Mouse (Mus musculus) small intestine, adult 2 months (tissue): Measurements from ENCODE around the gene Lrch4. TPM values are rescaled to one million over a fixed set of nuclear protein-coding genes. Genes with fewer than 3 reads are reported as not detected.
A peak's percentile ranks its signal among the peaks of the same experiment; 100 is the strongest.

Experiments used
- H3K27ac ChIP-seq: fragments of 200-500 bp; 2 replicates; pipeline ENCODE4 v1.5.1; 2012; ENCODE audit warnings: low read depth, low read length, control low read depth, inconsistent platforms; ENCODE audit not compliant: insufficient read depth
- H3K27me3 ChIP-seq: fragments of 200-500 bp; 2 replicates; pipeline ENCODE4 v1.6.1; 2012; ENCODE audit warnings: mild to moderate bottlenecking, moderate library complexity, low read length, inconsistent platforms; ENCODE audit not compliant: control insufficient read depth, insufficient read depth
- H3K36me3 ChIP-seq: fragments of 200-500 bp; 2 replicates; pipeline ENCODE4 v1.6.1; 2012; ENCODE audit warnings: mild to moderate bottlenecking, low read length, control low read depth, inconsistent platforms; ENCODE audit not compliant: control insufficient read depth, insufficient read depth
- H3K4me1 ChIP-seq: fragments of 200-500 bp; 2 replicates; pipeline ENCODE4 v1.6.1; 2012; ENCODE audit warnings: low read length, inconsistent platforms, mixed read lengths; ENCODE audit not compliant: control insufficient read depth, insufficient read depth, insufficient read length
- H3K4me3 ChIP-seq: fragments of 200-500 bp; 2 replicates; pipeline ENCODE4 v1.5.1; 2012; ENCODE audit warnings: low read depth, mild to moderate bottlenecking, control low read depth, inconsistent platforms, low read length, moderate library complexity
- CTCF ChIP-seq: fragments of 200-500 bp; IDR thresholded peaks from 2 replicates; pipeline ENCODE4 v1.5.1; 2012; ENCODE audit warnings: low read depth, mild to moderate bottlenecking, control low read depth, inconsistent platforms, low read length, moderate library complexity, mixed read lengths; ENCODE audit not compliant: insufficient replicate concordance, insufficient read length; ENCODE audit errors: extremely low read depth
- POLR2A ChIP-seq: fragments of 200-500 bp; IDR thresholded peaks from 2 replicates; pipeline ENCODE4 v1.6.1; 2012; ENCODE audit warnings: low read depth, mild to moderate bottlenecking, control low read depth, inconsistent platforms, low read length, moderate library complexity
- WGBS: fragments of 180-500 bp; shearing (Covaris S2); methylation state at CpG from one replicate; pipeline ENCODE4 v1.1.7; 2018; 5-methylcytosine and 5-hydroxymethylcytosine counted together
- polyA plus RNA-seq: library from polyadenylated mRNA; depleted of rRNA; stranded (reverse); fragments of >200 nt; gene quantifications from 2 replicates; pipeline ENCODE4 v1.2.3, GENCODE M21; 2012; rRNA removed

Lrch4 gene
- polyA plus RNA-seq, 1 experiment = 54.1 TPM

DNA sequence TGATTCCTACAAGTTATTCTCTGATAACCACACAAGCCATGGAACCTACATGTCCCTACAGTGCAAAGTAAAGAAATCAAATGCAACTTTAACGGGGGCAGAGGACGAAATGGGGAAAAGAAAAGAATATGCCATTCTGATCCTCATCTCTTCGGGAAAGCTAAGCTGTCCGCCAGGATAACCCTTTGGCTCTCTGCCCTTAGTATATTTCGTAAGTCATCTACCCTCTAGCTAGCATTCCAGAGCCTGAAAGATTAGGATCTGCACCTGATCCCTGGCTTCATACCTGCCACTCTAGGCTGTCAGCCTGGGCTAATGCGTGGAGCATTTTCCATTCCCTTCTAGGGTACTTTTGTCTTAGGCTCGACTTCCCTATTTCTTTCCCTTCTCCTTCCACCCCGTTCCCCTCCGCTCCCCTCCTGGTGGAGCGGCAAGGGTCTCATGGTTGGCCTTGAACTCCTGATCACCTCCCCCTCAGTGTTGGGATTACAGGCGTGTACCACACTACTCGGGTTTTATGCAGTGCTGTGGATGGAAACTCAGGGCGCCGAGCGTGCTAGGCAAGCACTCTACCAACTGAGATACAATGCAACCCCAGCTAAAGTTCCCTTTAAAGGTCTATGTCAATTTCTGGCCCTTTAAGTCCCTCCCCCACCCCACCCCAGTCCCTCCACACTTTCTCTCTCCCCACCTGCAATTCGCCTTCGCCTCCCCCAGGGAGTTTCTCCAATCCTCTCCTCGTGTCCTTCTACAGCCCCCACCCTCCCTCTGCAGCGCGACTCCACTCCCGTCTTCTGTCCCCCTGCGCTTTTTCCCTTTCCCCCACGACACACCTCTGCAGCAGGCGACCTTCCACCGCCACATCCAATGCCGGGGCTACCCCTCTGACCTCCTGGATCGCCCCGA lies 54.7 kb downstream of the Lrch4 start:
- no peaks in the 10 kb centered on the region for H3K27me3 ChIP-seq
- no peak for TF ChIP-seq POLR2A
- no peak for TF ChIP-seq CTCF

DNA sequence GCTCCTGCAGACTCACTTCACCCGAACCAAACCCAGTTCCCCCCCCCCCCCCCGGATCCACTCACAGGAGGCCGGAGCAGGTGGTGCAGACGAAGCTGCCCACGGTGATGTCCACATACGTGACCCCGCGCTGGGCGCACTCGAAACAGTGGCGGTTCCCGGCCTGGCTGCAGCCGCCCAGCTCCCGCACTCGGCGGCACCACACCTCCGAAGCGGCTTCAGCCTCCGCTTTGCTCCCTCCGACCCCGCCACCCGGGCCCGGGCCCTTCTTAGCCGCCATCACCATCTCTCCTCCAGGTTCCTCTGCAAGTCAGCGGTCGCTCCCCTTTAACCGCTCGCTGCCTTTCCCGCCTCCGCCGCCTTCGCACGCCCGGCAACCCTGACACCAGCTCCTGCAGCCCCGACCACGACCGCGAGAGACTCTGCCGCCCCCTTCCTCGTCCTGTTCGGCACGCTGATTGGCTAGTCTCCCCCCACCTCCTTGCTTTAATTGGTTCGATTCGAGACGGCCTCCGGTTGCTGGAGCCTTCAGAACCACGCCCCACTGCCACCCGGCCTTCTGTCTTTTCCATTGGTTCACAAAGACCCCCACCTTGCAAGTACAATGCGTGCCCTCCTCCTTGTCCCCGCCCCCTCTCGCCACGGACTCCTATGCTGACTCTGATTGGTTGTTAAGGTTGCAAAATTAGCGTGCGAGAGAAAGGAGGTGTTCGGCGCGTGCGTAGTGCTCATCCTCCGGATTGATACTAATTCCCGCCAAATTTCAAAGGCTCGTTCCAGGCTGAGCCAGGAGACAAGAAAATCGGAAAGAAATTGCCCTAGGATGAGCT lies 55.6 kb downstream of the Lrch4 start, which contains the start of gene Agfg2:
Gene Agfg2, minus strand, starts transcription at position 433 of the 830 bp plus-strand sequence.
- peak within 1 kb of the TSS; percentile 45 for H3K27ac ChIP-seq
- WGBS = under 1% methylated on average over 62 of the region's 62 CpGs

More for the DNA sequence above, 54.7 kb downstream of the Lrch4 start:
- WGBS = 2% methylated on average over 28 of the region's 28 CpGs
- Histone ChIP-seq H3K4me1 (peaks cover 9% of the 10 kb centered on the region), H3K36me3 (no peaks in the 10 kb centered on the region), H3K27ac (peak overlapping the region; percentile 45; the same call in 1 of the 2 replicates), H3K4me3 (peak overlapping the region; percentile 91)

DNA sequence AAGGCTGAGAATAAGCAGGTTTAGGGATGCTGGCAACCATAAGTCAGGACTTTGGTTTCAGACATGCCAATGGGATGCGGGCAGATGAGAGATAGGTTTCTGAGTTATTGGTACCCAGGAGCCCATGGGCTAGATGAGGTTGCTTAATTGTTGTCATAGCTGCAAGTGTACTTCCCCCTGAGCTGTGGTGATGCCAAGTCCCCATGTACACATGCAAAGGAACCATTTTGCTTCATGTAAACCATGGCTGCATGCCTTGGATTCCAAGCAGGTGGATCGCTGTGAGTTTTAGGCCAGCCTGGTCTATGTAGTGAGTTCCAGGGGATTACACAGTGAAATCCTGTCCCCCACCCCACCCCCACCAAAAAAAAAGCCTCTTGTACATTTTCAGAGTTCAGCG lies 56.7 kb downstream of the Lrch4 start:
- WGBS = 92% methylated on average over 3 of the region's 3 CpGs
- peaks cover 7% of the 10 kb centered on the region; the same call in 1 of the 2 replicates for H3K4me1 ChIP-seq
- H3K36me3 ChIP-seq = no peaks in the 10 kb centered on the region
- no peak overlapping the region for H3K4me3 ChIP-seq
- no peak overlapping the region for H3K27ac ChIP-seq
- TF ChIP-seq CTCF (no peak), POLR2A (no peak)
- no peaks in the 10 kb centered on the region for H3K27me3 ChIP-seq

More for the DNA sequence above, 55.6 kb downstream of the Lrch4 start, which contains the start of gene Agfg2:
- peaks cover 9% of the 10 kb centered on the region for H3K4me1 ChIP-seq
- TF ChIP-seq CTCF (no peak), POLR2A (peak; percentile 65; the same call in 1 of the 2 replicates)
- peak within 1 kb of the TSS; percentile 91 for H3K4me3 ChIP-seq
- no peaks in the 10 kb centered on the region for H3K36me3 ChIP-seq
- no peaks in the 10 kb centered on the region for H3K27me3 ChIP-seq

DNA sequence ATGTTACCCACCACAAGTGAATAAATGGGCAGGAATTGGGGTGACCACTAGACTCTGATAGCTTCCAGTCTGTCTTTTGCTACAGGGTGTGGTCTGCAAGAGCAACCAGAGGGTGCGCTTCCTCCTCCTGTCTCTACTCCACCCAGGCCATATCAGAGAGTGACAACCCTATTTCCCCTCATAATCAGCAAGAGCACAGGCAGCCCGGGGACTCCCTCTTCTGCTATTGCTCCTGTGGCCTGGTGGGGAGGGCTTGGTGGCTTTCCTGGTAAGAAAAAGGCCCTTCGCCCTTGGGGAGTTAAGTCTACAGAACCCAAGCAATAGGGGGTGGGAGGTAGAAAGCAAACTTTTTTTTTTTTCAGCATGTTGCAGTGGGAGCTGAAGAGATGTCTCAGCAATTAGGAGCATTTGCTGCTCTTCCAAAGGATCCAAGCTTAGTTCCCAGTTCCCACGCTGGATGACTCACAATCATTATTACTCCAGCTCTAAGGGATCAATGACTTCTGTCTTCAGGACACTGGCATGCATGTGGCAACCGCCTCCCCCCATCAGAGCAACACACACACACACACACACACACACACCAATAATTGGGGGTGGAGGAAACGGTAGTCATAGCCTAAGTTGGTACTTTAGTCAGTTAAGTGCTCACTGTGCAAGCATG lies 57.3 kb downstream of the Lrch4 start:
- Histone ChIP-seq H3K36me3 (no peaks in the 10 kb centered on the region), H3K27ac (no peak overlapping the region), H3K4me3 (no peak overlapping the region), H3K27me3 (no peaks in the 10 kb centered on the region), H3K4me1 (peaks cover 7% of the 10 kb centered on the region; the same call in 1 of the 2 replicates)
- WGBS = 50% methylated on average over 6 of the region's 6 CpGs
- TF ChIP-seq CTCF = no peak
- no peak for TF ChIP-seq POLR2A

DNA sequence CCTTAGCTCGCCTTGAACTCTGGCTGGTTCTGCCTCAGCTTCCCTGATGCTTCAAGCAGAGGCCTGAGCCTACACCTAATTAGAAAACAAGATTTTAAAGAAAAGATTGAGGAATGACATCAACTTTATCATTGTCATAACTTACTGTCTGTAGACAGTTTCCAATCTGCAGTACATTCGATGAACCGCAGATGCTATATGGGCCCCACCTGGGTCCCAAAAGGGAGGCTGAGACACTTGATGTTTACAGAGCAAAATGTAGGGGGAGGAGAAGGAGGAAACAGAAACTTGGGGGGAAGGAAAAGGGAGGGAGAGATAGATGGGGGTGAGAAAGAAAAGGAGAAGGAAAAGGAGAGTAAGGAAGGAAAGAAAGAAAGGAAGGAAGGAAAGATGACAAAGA lies 61.1 kb downstream of the Lrch4 start:
- TF ChIP-seq CTCF = no peak
- TF ChIP-seq POLR2A = no peak
- no peak overlapping the region for H3K4me3 ChIP-seq
- WGBS = 84% methylated on average over 3 of the region's 3 CpGs
- peaks cover 3% of the 10 kb centered on the region; the same call in 1 of the 2 replicates for H3K4me1 ChIP-seq
- no peaks in the 10 kb centered on the region for H3K36me3 ChIP-seq
- H3K27me3 ChIP-seq = no peaks in the 10 kb centered on the region
- H3K27ac ChIP-seq = no peak overlapping the region

DNA sequence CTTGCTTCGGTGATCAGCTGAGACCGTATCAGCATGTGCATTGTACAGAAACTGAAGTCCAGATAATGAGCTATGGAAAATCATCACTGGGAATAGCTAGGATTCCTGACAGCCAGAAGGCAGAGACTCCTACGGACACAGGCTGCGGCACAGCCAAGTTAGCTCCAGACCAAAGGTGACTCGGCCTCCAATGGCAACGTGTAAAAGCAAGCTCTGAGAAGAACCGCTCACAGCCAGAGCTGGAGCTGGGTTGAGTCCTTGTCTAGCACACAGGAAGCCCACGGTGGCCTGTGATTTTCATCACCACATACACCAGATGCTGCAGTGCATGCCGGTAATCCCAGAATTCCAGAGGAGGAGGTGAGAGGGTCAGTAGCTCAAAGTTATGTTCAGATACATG lies 61.6 kb downstream of the Lrch4 start:
- TF ChIP-seq POLR2A (no peak), CTCF (no peak)
- no peaks in the 10 kb centered on the region for H3K36me3 ChIP-seq
- peaks cover 5% of the 10 kb centered on the region; the same call in 1 of the 2 replicates for H3K4me1 ChIP-seq
- H3K4me3 ChIP-seq = no peak overlapping the region
- WGBS = 65% methylated on average over 9 of the region's 9 CpGs
- no peaks in the 10 kb centered on the region for H3K27me3 ChIP-seq
- H3K27ac ChIP-seq = no peak overlapping the region

Other genes with a start within 250 kb of the Lrch4 start
- gene Zan, start 152.1 kb upstream of the Lrch4 start, polyA plus RNA-seq = 0.98 and 2.3 TPM in 2 replicates
- gene Pop7, start 126.6 kb upstream of the Lrch4 start, polyA plus RNA-seq = 23.1 and 36.6 TPM in 2 replicates
- 7.3 and 15.7 TPM in 2 replicates for gene Gigyf1, start 110.6 kb upstream of the Lrch4 start, polyA plus RNA-seq
- not detected in 2 replicates for gene Epo, start 95.9 kb upstream of the Lrch4 start, polyA plus RNA-seq
- gene Gnb2, start 95.6 kb upstream of the Lrch4 start, polyA plus RNA-seq = 534 and 1,215 TPM in 2 replicates
- 0.47 and 1.0 TPM in 2 replicates for gene Actl6b, start 75.6 kb upstream of the Lrch4 start, polyA plus RNA-seq
- 0.20 and 0.52 TPM in 2 replicates for gene Tfr2, start 59.3 kb upstream of the Lrch4 start, polyA plus RNA-seq
- gene Mospd3, start 28.1 kb upstream of the Lrch4 start, polyA plus RNA-seq = 89.7 and 164 TPM in 2 replicates
- 30.4 and 31.1 TPM in 2 replicates for gene Pcolce, start 15.3 kb upstream of the Lrch4 start, polyA plus RNA-seq
- 0.08 and 0.19 TPM in 2 replicates for gene Fbxo24, start 119 bp upstream of the Lrch4 start, polyA plus RNA-seq
- gene Gm20605, start 54 bp downstream of the Lrch4 start, polyA plus RNA-seq = 19.1 and 29.0 TPM in 2 replicates
- 86.6 and 155 TPM in 2 replicates for gene Sap25, start 12.2 kb downstream of the Lrch4 start, polyA plus RNA-seq
- 0.35 and 0.43 TPM in 2 replicates for gene Irs3, start 16.6 kb downstream of the Lrch4 start, polyA plus RNA-seq
- gene Agfg2, start 55.6 kb downstream of the Lrch4 start, polyA plus RNA-seq = 6.1 and 11.6 TPM in 2 replicates
- gene Nyap1, start 112.5 kb downstream of the Lrch4 start, polyA plus RNA-seq = 7.3 and 25.1 TPM in 2 replicates
- gene Tsc22d4, start 116.6 kb downstream of the Lrch4 start, polyA plus RNA-seq = 72.9 and 209 TPM in 2 replicates
- gene Ppp1r35, start 149.7 kb downstream of the Lrch4 start, polyA plus RNA-seq = 40.0 and 75.4 TPM in 2 replicates
- gene Mepce, start 158.5 kb downstream of the Lrch4 start, polyA plus RNA-seq = 11.0 and 41.7 TPM in 2 replicates
- 0.25 and 0.39 TPM in 2 replicates for gene Zcwpw1, start 158.7 kb downstream of the Lrch4 start, polyA plus RNA-seq
- 4.3 and 5.0 TPM in 2 replicates for gene Pilra, start 207.2 kb downstream of the Lrch4 start, polyA plus RNA-seq
- 4.8 and 5.4 TPM in 2 replicates for gene Pilrb1, start 229.0 kb downstream of the Lrch4 start, polyA plus RNA-seq
- 3.7 and 5.2 TPM in 2 replicates for gene Pilrb2, start 242.7 kb downstream of the Lrch4 start, polyA plus RNA-seq